Mouse (Mus musculus): ENCODE data around the gene Ap1g1.

DNA sequence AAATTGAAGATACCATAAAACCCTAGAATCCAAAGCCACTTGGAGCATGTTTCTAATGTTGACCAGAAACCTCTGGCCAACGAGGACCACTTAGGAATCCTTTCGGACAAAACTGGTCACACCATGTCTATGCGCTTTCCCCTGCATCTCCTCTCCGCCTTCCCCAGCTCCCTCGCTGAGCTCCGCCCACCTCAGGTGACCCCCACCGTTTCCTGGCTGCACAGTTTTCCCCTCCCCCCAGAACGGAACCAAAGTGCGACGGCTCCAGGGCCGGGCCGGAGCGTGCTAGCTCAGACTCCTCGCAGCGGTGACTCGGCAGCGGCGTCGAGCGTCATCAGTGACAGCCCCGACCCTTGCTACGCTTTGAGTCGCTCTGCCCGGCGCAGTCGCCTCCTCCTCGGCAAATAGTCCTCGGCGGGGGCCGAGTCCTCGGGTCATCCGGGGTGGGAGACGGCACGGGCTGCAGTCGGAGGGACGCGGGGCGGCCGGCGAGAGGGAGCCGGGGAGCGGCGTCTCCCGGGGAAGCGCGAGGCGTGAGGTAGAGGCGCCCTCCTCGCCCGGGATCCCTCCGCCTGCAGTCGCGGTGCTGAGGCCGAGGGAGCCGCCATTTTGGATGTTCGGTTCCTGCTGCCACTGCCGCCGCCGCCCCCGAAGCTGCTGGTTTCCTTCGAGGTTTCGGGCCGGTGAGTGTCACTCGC, at the start of gene Ap1g1:
- TF ChIP-seq CTCF (conservative IDR thresholded peaks at IDR 0.05; ENCODE audit: insufficient read depth, insufficient read length, low read depth, low read length) (no peak), POLR2A (IDR thresholded peaks at IDR 0.05; ENCODE audit: low read depth, low read length) (no peak)

All from kidney, adult 2 months (tissue).